Mouse (Mus musculus) c-Kit-positive CD71-negative TER-119-negative erythroid progenitor cells, embryonic 14.5 days (primary cell): ENCODE results near the gene Raph1.

Experiments used
- DNase-seq: peaks from one replicate; pipeline ENCODE4 v3.0.0-alpha.2; 2013; ENCODE audit warnings: low read depth

Gene Raph1

DNA sequence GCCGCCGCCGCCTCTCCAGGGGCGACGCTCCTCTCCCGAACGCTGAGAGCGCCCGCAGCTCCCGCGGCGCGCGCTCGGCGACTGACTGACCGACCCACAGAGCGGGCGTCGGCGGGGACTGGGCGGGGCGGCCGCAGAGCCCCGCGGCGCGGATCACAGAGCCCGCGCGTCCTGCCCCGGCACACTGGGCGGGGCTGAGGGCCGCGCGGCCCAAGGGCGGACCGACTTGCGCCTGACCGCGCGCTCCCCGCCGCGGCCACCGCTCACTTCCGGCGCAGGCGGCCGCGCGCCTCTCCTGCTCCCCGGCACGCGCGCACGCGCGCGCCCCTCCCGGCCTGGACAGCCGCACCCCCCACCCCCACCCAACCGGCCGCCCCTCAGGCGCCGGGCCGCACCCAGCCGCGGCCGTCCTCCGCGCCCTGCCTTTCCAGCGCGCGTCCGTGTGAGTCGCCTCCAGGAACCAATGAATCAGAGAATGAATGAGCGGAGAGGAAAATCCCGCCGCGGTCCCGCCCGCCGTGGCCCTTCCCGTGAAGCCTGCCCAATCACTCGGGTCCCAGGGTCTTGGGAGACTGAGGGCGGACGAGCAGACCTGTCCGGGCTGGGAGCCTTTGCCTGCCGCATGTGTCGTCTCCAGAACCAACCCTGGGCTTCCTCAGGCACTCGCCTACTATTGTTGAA is at the start of gene Raph1:
Gene Raph1, minus strand, starts transcription at position 474 of the 681 bp plus-strand sequence.
- DNase-seq = peak; percentile 40

DNA sequence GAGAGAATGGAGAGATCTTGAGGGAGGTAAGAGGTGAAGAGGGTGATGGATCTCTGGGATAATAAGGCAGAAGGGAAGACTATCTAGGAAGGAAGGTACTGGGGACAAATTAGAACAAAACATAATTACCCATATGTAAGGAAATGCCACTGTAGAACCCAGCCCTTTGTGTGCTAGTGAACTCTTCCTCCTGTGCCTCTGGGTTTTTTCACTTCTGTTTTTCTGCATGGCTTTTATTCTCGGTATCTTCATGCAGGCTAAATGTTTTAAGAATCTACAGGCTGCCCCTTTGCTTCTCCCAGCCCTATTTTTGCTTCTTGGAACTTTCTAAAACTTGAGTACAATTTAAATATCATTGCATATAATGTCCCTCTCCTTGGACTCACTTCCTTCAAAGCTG is 48.8 kb upstream of the Raph1 start:
- no peak for DNase-seq

DNA sequence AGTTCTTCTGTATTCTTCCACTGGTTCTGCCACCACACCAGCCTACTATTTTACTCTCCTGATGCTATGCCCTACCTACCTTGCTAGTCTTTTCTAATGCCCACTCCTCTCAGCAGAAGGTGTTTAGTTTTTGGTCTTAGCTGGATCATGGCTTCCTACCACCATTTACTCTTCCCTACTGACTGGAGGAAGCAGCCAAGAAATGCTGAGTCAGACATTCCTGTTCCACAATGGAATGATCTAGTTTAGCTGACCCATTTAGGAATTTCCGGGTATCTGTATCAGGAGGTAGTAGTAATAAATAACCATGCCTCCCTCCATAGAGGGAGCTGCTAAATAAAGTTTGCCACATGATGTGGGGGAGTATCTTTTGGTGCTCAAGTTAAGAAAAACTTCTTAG is 48.0 kb upstream of the Raph1 start:
- DNase-seq = no peak

DNA sequence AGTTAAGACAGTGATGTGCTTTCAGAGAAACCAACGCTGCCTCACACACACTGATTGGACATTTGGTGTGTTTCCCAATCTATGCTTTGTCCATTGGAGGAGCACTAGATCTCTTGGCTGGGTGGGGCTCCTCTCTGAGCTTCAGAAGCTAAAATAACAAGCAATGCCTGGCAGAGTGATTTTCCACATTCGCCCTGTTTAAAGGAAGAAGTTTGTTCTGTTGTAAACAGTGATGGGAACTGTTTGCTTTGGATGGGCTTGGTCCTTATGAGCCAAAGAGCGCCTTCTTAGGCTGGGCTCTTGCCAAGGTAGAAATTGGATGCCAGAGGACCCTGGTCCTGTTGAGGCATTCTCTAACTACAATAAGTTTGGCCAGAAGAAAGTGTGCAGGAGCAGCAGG is 45.1 kb upstream of the Raph1 start:
- DNase-seq = no peak

DNA sequence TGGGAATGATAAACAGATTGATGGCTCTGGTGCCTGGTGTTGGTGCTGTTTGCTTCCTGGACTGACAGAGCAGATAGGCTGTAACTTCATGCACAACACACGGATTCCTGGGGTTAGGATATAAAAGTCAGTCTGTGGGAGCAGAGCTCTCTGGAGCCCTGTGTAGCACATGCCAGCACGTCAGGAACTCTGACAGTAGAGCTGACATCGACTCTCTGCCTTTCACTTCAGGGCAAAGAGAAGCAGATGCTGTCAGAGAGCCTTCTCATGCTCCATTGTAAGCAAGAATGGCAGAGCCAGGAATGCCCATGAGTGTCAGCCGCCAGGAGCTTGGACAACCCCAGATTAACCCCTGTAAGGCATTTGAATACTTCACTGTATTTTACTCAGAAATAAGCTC is 43.7 kb upstream of the Raph1 start:
- DNase-seq = no peak

DNA sequence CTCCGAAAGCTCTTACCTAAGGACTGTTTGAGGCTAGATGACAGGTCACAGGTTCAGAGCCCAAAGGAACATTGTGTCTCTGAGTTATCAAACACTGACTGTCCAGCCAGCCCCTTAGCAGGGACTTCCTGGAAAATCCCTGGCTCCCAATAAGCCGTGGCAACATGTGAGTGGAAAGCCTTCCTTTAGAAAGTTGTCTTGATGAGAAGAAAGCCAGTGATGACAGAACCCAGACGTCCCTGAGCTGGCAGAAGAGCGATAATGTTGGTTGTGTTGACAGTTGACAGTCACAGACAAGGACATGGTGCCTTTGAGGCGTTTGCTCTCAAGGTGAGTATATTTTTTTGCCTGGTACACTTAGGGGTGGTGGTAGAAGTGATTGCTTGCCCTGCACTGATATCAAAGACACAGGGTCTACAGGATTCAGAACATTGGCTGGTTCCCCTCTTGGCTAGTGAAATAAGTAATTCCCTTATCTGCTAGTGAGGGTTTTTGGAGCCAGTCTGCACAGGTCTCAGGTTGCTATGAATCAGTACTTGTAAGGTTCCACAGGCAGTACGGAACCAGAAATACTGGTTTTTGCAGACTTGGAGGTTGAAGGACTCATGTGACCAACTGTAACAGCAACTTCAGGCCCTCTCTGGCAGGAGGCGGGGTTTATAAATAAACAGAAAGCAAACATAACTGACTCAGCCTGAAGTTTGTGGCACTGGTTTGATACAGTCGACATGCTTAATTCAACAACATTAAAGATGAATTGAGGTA is 42.3 kb upstream of the Raph1 start:
- DNase-seq = no peak

DNA sequence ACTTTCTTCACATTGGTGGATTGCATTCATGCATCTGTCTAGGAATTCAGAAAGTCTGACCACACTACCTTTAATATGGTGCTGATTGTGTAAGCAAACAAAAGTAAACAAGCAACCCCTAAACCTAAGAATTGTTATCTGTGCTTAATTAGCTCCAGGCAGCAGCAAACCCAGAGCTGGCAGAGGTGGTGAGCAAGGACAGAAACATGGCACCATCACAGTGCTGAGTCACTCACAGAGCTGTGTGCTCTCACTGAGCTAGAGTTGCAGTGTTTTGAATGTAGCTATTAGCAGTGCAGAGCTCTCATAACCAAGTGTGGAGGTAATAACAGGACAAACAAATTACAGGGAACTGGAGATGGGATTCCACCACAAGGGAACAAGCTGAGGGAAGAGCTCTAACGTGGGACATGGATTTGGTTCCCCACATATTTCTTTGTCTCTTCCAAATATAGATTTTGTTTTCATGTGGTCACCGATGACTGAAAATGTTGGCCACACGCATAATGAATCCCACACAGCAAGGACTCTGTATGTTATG is 37.6 kb upstream of the Raph1 start:
- DNase-seq = no peak

DNA sequence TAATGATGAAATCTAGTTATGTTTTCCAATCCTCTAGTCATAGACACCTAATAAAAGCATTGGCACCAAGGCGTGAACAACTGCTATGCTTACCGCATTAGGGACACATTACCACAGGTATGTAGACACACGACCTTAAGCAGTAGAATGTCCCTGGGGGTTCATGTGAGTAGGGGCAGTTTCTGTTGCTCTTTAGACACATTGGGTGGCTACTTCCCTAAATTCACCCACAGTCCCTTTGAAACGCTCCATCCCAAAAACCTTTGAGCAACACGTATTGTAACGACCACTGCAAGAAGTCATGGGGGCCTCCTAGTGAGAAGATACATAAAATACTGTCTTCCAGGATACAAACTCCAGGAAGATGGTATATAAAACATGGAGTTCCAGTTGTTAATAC is 33.8 kb upstream of the Raph1 start:
- DNase-seq = no peak

DNA sequence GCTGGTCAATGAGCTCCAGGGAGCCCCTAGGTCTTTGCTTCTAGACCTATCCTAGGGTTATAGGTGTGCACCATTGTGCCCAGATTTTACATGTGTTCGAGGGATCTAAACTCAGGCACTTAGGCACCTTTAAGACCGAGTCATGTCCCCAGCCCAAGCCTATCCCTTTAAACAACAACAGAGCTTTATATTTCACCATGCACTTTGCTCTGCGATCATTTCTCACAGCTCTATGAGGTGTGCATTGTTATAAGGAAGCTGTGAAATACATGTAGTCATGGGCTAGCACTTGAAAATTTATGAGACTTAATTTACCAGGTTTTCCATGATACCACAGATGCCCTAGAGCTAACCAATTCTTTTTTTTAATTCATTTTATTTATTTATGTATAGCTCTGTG is 33.0 kb upstream of the Raph1 start:
- no peak for DNase-seq

DNA sequence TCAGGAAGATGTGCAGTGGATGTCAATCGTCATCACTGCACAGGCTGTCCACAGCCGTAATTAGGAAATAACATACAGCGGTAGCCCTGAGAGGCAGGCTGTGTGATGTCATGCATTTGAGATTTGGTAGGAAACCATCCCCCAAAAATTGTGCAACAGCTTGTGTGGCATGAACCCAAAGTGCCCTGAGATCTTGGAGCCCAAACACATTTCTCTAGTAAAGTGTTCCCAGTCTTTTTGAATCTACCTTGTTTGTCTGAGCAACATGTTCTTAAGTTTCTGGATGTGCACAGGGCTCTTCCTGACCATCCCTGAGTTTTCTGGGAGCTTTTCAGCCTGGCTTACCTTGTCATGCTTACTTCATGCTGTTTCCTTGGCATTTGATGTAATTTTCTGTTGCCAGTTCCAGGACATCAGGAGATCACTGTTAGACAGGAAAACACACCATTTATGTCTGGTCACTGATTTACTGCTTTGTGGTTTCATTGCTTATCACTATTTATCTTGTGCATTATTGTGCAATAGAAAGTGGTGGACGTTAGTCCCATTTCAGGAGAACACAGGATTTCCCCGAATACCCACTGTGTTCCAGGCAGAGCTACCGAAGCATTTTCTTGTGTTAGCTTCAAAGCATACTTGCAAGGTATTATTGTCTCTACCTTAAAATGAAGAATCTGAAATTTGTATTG is 32.3 kb upstream of the Raph1 start:
- peak; percentile 28 for DNase-seq

DNA sequence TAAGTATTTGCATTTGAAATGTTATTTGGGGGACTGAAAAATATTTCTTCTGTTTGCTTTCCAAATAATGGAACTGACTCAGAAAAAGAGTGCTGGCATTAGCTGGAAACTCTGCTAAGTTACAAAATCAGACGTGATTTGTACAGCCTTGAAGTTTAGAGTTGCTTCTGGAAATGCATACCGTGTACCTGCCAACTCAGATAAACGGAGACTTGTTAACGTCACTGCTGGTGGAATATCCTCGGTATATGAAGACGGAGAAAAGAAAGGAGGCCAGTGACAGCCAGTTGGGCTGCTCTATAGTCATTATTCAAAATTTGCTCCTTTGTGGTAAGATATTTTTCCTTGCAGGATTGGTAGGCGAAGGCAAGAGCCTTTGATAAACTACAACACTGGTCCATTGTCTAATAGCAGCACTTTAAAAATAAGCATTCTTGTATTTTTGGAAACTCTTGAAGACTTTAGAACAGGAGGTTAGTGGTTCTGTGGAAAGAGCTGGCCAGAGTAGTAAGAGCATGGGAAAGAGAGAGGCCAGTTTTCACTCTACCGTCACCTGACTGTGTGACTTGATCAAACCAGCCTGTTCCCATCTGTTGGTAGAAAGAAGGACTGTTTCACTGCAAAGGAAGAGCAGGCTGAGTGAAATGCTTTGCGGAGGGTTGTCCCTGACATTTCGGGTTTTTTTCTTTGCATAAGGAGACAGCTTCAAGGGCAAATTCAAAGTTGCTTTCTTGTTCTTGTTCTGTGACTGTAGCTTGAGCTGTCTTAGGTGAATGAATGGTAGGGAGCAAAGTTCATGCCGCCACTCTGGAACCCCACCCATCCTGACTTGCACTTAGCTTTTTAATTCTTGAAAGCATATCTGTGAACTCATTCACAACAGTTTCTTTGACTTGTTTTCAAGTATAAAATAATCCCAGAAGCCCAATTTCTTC is 29.7 kb upstream of the Raph1 start:
- DNase-seq = no peak

DNA sequence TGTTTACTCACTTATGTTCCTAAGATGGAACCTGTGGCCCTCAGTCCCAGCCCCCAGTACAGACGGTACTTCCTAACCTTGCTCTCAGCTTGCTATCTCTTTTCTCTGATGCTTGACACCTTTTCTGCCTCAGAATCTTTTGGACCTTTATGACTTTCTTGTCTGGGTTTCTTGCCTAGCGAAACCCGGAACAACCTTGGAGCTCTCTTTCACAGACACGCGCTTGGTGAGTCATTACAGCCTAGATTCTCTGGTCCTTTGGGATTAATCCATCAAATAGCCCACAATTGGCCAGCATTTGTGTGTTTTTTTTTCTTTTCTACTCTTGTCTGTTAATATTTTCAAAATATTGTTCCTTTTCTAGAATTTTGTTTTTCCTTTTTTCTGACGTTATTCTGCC is 26.2 kb upstream of the Raph1 start:
- DNase-seq = no peak

DNA sequence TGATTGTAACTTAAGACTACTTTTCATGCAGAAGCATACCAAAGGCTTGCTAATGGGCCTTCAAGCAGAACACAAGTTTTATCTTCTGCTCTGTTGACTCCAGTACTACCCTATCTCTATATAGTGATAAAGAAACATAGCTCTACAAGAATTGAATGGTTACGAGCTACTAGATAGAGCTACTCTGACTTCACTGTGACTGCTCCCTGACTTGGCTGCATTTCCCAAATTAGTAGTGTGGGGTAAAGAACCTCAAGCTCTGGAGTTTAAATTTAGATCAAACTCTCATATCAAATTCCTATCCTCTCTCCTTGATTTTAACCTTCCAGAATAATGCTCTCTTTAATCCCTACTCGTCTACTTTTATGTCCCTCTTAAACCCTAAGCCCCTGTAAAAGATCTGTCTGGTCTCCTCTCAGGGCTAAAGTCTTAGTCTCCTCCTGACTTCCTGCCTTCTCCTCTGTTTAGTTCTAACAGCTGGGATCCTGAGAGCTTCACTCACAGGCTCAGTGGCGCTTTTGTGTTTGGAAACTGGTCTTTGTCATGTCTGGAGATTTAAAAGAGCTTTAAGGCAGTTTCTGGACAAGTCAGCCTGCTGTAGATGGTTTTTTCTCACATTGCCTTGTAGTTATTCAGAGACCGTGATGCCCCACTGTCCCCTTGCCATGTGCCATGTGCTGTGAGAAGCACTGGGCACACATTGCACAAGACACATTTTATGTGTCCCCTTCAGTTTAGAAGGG is 22.2 kb upstream of the Raph1 start:
- DNase-seq = no peak

DNA sequence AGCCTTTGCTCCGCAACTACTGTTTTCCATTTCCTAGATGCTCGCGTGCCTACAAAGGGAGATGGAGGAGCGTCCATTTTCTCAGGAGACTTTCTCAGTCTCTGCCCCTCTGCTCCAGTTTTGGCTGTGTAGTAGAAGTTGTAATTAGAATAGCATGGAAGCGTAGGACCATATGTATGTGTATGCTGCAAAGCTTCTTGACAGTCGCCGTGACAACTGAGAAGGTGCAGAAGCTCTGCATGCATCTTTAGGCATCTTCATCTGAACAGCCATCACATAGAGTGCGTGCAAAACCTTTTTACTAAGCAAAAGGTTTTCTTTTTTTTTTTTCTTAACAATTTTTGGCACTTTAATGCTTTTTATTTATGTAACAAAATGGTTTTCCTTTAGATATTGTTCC is 14.1 kb upstream of the Raph1 start:
- no peak for DNase-seq

DNA sequence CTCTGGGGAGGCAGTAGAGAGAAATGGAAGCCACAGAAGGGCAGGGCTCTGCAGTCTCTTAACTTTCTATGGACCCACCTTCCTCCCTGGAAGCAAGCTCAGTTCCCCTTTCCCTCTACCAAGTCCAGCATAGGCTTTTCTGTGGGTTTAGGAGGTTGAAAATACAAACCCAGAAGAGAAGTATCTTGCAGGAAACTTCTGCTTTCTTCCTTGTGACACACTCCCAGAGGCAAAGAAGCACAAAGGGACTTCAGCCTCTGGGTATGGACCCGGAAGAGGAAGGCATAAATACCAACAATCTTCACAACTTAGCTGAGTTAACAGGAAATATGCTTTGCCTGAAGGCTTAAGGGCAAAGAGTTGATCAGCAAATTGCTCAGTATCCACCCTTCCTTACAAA is 13.0 kb upstream of the Raph1 start:
- DNase-seq = no peak

DNA sequence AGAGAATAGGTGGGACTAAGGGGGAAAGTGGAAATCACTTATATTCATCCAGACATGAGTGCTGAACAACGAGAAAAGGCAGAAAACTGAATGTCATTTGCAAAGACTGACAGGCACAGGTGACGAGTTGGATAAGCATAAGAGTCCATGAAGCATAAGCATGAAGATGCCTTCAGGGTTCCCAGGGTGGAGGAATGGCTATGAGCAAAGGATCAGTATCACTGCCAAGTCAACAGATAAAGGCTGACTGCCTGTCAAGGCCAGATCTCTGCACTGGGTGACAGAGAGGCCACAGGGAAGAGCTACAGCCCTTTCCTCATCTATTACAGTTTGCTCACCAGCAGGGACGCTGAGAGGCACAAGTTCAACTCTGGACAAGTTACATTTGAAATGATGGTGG is 5.8 kb upstream of the Raph1 start:
- no peak for DNase-seq

DNA sequence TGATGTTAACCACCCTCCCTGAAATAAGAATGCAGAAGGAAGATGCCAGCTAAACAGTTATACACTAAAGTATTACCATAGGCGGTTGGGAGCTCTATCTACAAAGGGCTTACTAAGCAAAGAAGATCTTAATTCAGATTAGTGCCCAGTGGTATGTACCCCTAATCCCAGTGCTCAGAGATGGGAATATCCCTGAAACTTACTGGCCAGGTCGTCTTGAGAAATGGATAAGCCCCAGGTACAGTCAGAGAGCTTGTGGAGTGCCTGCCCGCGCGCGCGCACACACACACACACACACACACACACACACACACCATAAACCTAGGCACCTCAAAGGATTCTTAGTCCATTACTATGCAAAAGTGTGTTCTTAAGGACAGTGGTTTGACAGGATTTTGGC is 2.8 kb upstream of the Raph1 start:
- no peak for DNase-seq

DNA sequence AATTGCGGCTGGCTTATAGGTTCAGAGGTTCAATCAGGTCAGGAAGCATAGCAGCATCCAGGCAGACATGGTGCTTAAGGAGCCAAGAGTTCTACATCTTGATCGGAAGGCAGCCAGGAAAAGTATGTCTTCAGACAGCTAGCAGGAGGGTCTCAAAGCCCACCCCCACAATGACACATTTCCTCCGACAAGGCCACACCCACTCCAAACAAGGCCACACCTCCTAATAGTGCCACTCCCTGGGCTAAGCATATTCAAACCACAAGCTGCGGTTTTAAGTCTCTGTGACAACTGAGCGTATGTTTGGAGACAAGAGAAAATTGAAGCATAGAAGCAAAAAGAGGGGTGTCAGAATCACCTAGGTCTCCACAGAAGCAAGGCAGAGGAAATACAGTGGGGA is 2.3 kb upstream of the Raph1 start:
- DNase-seq = no peak

DNA sequence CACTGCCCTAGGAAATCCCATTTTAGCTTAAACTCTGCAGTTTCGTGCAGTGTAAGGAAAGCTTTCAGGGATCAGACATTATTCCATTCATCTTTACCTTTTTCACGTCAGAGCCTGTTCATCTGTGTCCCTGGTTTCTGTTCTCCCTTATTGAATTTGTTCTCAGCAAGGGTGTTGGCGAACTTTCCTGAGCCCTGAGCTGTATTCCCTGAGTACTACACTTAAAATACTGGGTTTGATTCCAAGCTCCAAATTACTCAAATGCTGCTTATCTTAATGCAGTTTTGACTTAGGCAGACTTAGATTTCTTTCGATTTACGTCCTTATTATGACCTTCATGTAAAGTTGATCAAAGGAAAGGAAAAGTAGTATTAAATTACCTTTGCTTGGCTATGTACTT is 417 bp upstream of the Raph1 start:
- DNase-seq = no peak

DNA sequence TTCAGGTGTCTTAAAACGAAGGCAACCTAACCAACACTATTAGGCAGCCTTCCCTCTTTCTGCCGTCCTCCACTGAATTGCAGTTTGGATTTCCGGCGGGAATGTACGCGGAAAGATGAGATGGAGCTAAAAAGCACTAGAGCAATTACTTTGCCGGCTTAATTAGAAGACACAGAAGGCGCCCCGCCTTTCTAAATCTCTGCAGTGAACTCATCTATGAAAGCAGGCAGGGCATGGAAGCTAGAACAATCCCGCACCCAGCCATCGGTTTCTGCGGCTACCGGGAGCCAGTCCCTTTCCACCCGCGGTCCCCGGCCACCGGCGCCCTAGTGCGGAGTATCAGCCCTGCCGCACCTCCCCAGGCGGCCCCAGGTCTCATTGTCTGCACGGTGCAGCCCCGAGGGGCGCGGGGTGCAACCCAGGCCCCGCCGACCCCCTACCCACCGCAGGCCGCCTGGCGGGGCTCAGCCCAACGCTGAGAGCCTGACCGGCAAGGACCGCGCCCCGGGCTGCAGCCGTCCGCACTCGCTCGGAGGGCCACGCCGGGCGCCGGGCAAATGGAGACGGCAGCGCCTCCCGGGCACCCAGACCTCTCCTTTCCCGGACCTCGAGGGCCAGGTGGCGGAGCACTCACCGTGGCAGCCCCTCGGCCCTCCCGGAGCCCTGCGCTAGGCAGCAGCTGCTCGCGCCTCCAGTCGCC is 823 bp downstream of the Raph1 start:
- DNase-seq = no peak
